Mouse (Mus musculus) CD4-positive, CD25-positive, alpha-beta regulatory T cell, adult 4 months (primary cell): ENCODE measurements around the gene Iqsec1. TPM values are rescaled to one million over a fixed set of nuclear protein-coding genes. Genes with fewer than 3 reads are reported as not detected.

Experiments
- ATAC-seq: one replicate; pipeline ENCODE4 v1.8.0; 2017
- polyA plus RNA-seq, 2 experiments: library from polyadenylated mRNA; unstranded; fragments of 100-300 nt; shearing (Covaris generic); gene quantifications; one replicate each; pipeline ENCODE4 v1.2.1; 2017

The Iqsec1 gene
- polyA plus RNA-seq, 2 experiments from 2014 or later = 6.6 to 8.9 TPM

- ATAC-seq = no peak
These were observed 267.3 kb downstream of the Iqsec1 start for GRCm38 (mm10) chr6:90720996-90721746.

DNA sequence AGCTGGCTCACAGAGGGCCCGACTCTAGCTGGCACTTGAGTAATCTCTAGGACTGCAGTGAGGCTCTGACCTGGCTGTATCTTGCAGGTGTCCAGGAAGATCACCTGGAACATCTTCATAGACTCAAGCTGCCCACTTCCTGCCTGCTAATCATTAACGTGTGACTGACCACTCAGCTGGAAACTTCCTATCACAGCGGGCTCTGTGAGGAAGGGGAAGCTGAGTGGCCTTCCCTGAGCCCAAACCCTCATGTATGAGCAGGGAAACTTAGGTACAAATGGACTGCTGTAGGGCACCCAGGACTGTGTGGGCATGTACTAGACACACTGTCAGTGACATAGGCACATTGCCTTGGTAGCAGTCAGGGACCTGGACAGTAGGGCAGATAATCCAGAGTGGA lies 268.3 kb downstream of the Iqsec1 start:
- no peak for ATAC-seq

GRCm38 (mm10) chr6:90719402-90719801 lies 269.1 kb downstream of the Iqsec1 start:
- ATAC-seq = no peak

- no peak for ATAC-seq
These were observed 270.0 kb downstream of the Iqsec1 start for GRCm38 (mm10) chr6:90718477-90718876.

DNA sequence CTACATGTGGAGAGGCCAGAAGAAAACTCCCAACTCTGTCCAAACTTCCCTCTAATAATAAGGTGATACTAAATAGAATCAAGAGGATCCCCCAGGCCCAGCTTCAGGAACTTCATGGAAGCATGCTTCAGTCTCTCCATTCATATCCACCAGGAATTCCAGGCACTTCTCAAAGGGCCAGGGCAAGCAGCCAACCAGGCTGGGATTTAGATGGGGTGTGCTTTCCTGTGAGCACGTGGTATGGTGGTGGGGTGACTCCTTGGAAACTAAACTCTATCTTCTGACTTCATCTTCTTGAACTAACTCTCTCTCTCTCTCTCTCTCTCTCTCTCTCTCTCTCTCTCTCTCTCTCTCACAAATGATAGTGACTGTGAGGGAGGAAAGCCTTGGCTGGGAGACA lies 270.8 kb downstream of the Iqsec1 start:
- ATAC-seq = no peak

DNA sequence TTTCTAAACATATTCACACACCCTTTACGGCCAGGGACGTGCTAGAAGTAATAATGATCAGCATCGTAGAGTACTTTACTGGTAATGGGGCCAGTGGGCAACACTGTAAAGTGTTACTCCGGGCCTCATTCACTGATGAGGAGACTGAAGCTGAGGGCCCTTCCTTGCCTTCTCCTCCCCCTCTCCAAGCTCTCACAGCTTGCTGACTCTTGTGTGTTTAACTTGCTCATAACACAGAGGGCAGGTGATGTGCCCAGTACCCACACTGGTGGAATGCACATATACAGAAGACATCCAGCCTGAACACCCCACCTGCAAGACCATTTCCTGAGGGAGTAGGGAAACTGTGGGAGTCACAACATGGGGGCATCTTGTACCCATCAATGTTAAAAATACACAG lies 271.6 kb downstream of the Iqsec1 start:
- no peak for ATAC-seq

DNA sequence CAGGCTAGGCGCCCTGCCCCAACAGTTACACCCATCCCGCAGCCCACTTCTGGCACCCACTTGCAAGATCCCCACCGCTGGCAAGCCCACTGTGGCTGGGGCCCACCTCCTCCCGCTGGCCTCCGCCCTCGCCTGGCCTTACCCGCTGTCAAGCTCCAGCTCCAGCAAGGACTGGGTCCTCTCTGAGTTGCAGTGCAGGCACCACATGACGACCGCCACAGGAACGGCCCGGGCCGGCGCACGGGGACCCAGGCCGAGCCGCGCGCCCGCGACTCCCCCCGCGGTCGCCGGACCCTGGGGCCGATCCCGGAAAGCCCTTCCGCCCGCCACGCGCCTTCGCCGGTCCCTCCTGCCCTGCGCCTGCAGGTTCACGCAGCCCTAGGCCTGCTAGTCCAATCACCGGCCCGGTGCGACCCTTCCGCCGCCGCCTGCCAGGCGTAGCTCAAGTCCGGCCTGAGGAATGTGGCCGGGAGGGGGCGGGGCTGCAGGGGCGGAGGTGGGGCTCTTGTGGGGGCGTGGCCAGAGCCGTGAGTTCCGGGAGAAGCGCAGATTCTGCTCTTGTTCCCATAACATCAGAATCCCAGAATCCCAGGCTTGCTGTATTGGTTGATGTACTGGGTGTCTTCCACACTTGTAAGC lies 272.3 kb downstream of the Iqsec1 start:
- peak; percentile 67 for ATAC-seq

- no peak for ATAC-seq
These were observed 273.1 kb downstream of the Iqsec1 start for GRCm38 (mm10) chr6:90715245-90715905.

- no peak for ATAC-seq
These were observed 274.8 kb downstream of the Iqsec1 start for GRCm38 (mm10) chr6:90713650-90714049.

DNA sequence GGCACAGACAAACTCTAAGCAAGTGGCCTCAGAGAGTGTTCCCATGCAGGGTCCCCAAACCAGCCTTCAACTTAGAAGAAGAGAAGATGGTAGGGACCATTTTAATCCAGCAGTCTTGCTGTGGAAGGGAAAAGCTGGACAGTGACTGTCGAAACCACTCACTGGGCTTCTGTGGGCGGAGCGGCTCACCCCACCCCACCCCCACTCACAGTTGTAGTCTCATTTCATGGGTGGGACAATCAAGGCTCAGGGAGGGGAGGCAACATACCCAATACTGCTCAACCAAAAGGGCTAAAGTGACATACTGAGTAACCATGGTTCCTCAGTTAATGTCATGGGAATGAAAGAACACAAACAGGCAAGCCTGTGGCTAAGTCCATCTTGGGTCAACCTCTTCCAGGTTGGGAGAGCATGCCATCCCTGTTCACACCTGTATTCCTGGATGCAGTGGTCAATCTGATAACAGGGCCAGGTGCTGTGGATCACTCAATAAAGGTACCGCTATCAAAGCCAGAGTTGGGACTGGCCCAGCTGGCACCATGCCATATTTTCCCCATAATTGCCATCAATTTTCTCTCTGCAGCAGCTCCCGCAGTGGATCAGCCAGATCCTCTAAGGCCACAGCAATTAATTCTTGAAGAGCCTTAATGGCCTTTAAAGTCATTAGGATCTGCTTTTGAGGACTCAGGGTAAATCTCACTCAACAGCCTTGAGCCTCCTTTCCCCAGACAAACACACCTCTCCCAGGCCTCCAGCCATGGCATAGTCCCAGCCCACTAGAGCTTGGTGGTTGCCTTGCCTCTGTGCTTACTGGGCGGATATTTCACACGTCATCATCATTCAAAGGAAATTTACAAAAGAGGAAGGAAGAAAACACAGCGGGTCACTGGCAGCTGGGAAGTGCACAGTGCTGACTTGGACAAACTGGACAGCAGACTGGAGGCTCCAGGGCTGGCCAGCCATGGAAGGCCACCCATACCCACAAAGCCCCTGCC lies 275.7 kb downstream of the Iqsec1 start:
- ATAC-seq = no peak

- no peak for ATAC-seq
These were observed 276.4 kb downstream of the Iqsec1 start for GRCm38 (mm10) chr6:90712063-90712462.

GRCm38 (mm10) chr6:90711476-90712035 lies 276.9 kb downstream of the Iqsec1 start:
- ATAC-seq = no peak

GRCm38 (mm10) chr6:90710778-90711177 lies 277.7 kb downstream of the Iqsec1 start:
- ATAC-seq = no peak

GRCm38 (mm10) chr6:90709929-90710777 lies 278.3 kb downstream of the Iqsec1 start:
- ATAC-seq = no peak

DNA sequence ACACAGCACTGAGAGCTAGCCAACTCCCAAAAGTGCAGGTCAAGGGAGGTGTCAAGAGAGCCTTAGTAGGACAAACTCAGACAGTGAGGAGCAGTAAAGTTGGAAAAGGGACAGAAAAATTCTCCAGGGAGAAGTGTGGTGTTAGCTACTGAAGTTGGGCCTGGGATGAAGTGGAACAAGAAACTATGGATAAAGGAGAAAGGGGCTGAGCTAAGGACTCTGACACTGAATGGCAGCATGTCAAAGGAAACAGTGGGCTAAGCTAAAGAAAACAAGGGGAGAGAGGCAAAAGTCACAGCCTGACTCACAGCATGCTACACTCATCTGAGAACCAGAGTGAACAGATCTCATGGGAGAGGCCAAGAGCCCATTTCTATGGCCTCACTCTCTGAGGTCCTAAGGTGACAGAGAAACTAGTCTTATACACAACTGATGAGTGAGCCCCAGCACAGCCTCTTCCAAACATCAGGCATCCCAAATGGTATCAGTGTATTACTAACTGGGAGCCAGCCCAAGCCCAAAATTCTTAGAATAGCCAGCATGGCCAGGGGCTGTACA lies 280.3 kb downstream of the Iqsec1 start:
- ATAC-seq = no peak

DNA sequence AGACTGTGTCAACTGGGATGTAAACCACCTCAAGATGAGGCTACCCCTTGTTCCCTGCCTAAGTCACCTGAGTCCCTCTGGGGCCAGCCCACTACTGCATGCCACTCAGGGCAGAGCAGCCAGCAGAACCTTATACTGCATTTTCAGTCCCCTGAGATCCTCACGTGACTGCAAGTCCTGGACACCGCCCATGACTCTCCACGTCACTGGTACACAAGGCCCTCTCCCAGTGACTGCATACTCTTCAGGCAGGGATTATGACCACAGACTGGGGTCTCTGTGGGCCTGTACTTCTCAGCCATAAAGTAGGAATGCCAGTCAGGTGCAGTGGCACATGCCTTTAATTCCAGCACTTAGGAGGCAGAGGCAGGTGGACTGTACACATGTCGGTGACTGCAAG lies 281.3 kb downstream of the Iqsec1 start:
- ATAC-seq = no peak

DNA sequence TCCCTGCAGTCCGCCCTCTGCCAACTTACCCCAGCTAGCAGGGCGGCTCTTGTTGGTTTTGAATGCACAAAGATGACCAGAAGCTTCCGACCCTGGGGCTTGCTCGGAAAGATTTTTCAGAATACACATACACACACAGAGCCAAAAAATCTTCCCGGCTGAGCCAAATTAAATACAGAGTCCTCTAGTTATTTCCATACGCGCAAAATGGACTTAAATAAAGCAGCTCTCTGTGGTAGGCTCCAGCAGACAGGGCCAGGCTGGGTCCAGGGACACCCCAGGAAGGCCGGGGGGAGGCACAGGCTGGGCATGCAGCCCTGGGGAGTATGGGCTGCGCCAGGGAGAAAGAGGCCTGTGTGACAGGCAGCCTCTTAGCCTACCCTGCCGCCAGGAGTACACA lies 282.0 kb downstream of the Iqsec1 start:
- no peak for ATAC-seq

- ATAC-seq = no peak
These were observed 282.7 kb downstream of the Iqsec1 start for GRCm38 (mm10) chr6:90705738-90706137.

DNA sequence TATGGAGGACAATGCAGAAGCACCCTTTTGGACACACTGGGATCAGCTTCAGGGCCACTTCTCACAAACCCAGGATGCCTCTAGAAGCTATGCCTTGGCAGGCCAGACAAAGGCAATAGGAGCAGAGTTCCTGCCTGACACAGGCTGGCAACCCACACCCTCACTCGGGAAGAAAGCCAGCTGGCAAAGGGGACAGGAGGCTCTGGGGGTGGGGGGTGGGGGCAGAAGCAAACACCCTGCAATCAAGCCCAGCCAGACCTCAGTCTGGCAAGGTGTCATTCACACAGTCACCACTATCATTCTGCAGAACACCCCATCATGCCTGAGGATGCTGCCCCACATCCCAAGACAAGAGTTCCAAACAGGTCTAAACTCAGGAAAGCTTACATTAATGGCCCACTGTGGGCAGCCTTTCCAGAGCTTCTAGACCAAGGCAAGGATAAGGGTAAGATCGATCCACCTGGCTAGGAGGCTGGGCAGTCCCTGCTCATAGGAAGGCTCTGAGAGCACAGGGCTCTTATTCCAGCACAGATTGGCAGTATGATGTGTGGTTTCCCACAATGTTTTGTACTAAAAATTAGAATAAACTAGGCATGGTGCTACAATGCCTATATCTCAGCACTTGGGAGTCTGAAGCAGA lies 283.7 kb downstream of the Iqsec1 start:
- no peak for ATAC-seq

DNA sequence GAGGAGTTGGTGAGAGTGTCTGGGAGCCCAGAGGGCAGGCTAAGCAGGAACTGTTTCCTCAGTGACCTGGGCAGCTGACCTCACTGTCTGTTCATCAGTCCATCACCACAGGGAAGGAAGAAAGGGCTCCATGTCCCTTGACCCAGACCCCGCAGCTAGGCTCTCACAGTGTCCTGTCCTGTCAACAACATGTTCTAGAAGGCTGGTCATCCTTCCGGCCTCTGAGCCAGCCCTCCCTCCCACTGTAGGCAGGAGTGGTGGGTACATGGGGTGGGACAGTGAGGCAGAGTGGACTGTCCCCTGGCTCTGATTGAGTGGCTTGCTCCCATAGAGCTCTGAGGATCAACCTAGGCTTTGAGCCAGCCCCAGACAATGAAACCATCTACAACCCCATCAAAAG lies 284.7 kb downstream of the Iqsec1 start:
- ATAC-seq = no peak
